Mouse (Mus musculus) liver, embryonic 14.5 days (tissue): ENCODE results near the gene Gls.

Source experiments
- CTCF ChIP-seq: IDR thresholded peaks from 2 replicates; pipeline ENCODE4 v1.5.1; 2016; ENCODE audit warnings: antibody characterized with exemption, low read depth, control low read depth
- EP300 ChIP-seq: IDR thresholded peaks from 2 replicates; pipeline ENCODE4 v1.6.1; 2016; ENCODE audit warnings: antibody characterized with exemption, low read depth

DNA sequence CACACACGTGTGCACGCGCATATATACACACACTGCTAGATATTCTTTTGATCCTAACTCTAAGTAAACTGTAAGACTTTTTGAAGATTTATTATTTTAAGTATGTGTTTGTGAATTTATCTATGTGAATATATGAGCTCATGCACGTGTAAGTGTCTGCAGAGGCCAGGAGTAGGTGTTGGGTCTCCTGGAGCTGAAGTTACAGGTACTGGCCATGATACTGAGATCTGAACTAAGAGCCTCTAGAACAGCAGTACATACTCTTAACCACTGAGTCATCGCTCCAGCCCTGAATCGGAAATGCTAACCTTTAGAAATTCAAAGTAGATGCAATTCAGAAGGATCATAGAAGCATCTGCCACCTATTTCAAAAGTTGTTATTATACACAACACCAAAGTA is 4.9 kb downstream of the Gls start:
- TF ChIP-seq CTCF (no peak), EP300 (no peak)
